Mouse (Mus musculus) adrenal gland, postnatal 36 days (tissue): ENCODE measurements at regions not wholly inside any gene's neighbourhood (a gene's known extent, or its start where the extent isn't known, plus 50 kb on each side); places are given as distances from the start of the nearest gene placed in this dataset.
A peak's percentile ranks its signal among the peaks of the same experiment; 100 is the strongest.

Experiments
- DNase-seq, 2 experiments: peaks; one replicate each; pipeline ENCODE4 v3.0.0; 2021; ENCODE audit warnings: mixed read lengths in 1 of 2

- DNase-seq = no peak
Observed at GRCm38 (mm10) chr9:118326656-118327055, 151.4 kb upstream of the Eomes start.

- no peak for DNase-seq
Observed at GRCm38 (mm10) chr9:118327904-118328303, 150.1 kb upstream of the Eomes start.

GRCm38 (mm10) chr9:118341401-118341800 is 136.6 kb upstream of the Eomes start:
- no peak for DNase-seq

GRCm38 (mm10) chr9:118354911-118355310 is 123.1 kb upstream of the Eomes start:
- no peak for DNase-seq

DNA sequence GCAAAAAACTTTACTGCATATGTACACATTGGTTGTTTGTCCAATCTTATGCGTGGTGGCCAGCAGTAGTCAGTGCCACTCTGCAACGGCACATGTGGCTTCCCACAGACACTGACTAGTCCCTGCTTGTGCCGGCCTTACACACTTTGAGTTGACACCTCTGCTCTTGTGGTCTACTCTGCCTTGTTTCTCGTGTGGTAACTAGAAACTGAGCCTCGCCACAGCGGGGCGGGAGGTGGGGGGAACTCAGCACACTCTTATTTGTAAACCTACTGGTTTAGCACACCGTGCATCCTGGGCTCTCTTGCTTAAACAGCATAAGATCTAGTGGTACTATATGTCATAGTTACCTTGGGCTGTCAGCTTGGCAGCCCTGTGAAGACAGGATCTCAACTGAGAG is 120.6 kb upstream of the Eomes start:
- no peak for DNase-seq

- no peak for DNase-seq
Observed at GRCm38 (mm10) chr9:118363929-118364328, 114.1 kb upstream of the Eomes start.

GRCm38 (mm10) chr9:118365431-118365830 is 112.6 kb upstream of the Eomes start:
- DNase-seq = no peak

GRCm38 (mm10) chr9:118367314-118367713 is 110.7 kb upstream of the Eomes start:
- no peak for DNase-seq

DNA sequence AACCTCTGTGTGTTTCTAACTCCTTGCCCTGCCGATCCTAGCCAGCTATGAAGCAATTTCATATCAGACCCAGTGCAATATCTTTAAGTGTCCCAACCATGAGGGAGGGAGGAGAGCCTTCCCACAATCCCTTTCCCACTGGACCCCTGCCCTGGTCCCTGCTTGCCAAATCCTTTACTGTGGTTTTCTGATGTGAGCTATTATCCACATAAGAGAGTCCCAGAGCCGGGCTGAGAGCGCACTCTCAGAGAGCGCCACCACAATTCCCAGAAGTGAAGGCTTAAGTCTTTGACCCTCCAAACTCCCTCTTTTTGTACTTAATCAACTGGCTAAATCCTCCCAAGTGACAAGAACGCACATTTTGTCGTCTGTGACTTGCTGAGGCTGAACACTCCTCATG is 107.4 kb upstream of the Eomes start:
- peak in 1 of 2 experiments; percentile 5 for DNase-seq

- no peak for DNase-seq
Observed at GRCm38 (mm10) chr9:118374680-118375079, 103.3 kb upstream of the Eomes start.

- DNase-seq = no peak
Observed at GRCm38 (mm10) chr9:118379055-118379454, 99.0 kb upstream of the Eomes start.

DNA sequence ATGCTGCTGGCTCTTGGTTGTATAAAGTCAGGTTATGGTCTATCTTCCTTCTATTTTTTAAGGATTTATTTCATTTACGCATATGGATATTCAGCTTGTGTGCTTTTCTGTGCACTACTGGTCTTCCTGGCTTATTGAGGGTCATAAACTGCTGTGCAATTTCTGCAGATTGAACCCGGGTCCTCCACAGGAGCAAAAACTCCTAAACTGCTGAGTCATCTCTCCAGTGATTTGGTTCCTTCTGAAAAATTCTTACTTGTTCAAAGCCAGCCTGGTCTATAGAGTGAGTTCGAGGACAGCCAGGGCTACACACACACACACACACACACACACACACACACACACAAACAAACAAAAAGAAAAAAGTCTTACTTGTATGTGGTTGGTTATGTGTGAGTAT is 95.5 kb upstream of the Eomes start:
- no peak for DNase-seq

- no peak for DNase-seq
Observed at GRCm38 (mm10) chr9:118384610-118385009, 93.4 kb upstream of the Eomes start.

GRCm38 (mm10) chr9:118387631-118388030 is 90.4 kb upstream of the Eomes start:
- no peak for DNase-seq

- peak in 1 of 2 experiments; percentile 18 for DNase-seq
Observed at GRCm38 (mm10) chr9:118389481-118390334, 88.3 kb upstream of the Eomes start.

- DNase-seq = no peak
Observed at GRCm38 (mm10) chr9:118390679-118391078, 87.3 kb upstream of the Eomes start.

- peak; percentile 15 to 18 for DNase-seq
Observed at GRCm38 (mm10) chr9:118391715-118392114, 86.3 kb upstream of the Eomes start.

DNA sequence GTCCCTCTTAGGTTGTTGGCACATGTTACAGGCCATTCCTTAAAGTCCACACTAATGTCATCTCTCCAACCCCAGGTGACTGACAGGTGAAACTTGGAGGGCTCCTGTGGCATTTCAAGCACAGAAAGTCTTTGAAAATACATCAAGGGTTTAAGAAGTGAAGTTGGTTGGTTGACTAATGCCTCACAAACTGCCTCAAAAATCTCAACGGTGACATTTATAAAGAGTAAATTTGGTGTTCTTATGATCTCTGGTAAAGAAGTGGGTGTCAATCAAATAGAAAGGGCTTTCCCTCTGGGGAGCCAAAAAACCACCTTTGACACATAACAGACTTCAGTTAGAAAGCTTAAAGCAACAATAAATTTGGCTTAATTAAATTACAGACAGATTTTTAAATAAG is 85.2 kb upstream of the Eomes start:
- no peak for DNase-seq

DNA sequence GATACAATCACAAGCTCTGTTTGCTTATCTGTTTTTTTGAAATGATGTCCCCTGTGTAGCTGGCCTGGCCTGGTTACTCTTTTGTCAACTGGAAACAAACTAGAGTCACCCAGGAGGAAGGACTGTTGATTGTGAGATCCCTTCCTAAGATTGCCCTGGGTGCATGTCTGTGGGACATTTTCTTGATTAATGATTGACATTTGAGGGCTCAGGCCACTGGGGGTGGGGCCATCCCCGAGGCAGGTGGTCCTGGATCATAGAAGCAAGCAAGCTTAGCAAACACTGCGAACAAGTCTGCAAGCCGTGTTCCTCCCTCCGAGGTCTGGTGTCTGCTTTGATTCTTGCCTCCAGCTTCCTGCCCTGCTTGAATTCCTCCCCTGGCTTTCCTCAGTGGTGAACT is 84.4 kb upstream of the Eomes start:
- DNase-seq = no peak

- no peak for DNase-seq
Observed at GRCm38 (mm10) chr9:118396425-118397053, 81.5 kb upstream of the Eomes start.

DNA sequence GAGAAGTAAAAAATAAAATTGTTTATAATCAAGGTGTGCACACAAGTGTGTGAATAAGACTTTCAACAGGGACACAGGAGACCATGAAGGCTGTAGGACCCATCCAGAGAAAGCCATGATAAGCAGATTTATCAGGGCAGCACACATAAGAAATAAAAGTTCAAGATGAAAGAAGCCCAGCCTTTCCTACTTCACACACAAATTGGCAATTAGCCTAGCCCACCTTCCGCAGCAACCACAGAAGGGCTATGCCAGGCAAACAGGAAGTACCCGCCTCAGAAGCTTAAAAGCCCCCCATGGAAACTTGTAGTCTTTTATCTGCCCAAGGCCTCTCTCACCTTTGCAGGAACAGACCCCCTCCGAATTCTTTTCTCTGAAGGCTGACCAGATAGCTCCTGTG is 77.5 kb upstream of the Eomes start:
- no peak for DNase-seq

- no peak for DNase-seq
Observed at GRCm38 (mm10) chr9:118401170-118401569, 76.8 kb upstream of the Eomes start.

GRCm38 (mm10) chr9:118404867-118405266 is 73.1 kb upstream of the Eomes start:
- DNase-seq = no peak
